Comparison of ENCODE assay signal across 12 mouse cellular contexts in genomic region chr4:155279054-155279453, GRCm38 (mm10). TPM values are rescaled to one million over a fixed set of nuclear protein-coding genes. Genes with fewer than 3 reads are reported as not detected.
A peak's percentile ranks its signal among the peaks of the same experiment; 100 is the strongest.
DNase-seq lines count a peak whose midpoint lies in the region; TF ChIP-seq lines count a peak whose summit lies in the region.
"Had no signal": no experiment of that assay in that cellular context is flagged by ENCODE, and none has a peak within 500 bp of the region (broad histone marks: within the 10 kb centered on the region; RNA-seq: fewer than 3 reads in every experiment).

No protein-coding gene starts in this region.

- no peaks in the 10 kb centered on the region for H3K9me3 ChIP-seq in limb, embryonic 10.5 days (replicated peaks)
- H3K9me3 ChIP-seq: lung, embryonic 15.5 days had no signal

- WGBS in cerebellum, adult 2 months = 79% methylated on average over 8 of the region's 8 CpGs
- WGBS in limb, embryonic 10.5 days = 81% methylated on average over 8 of the region's 8 CpGs

- no peaks in the 10 kb centered on the region for H3K27me3 ChIP-seq in cerebellum, adult 2 months (ENCODE audit: control insufficient read depth, insufficient read depth, low read length)
- no peaks in the 10 kb centered on the region for H3K27me3 ChIP-seq in limb, embryonic 10.5 days (ENCODE audit: low read depth, poor library complexity, severe bottlenecking)
- H3K27me3 ChIP-seq: lung, embryonic 15.5 days had no signal

- no peak overlapping the region for H3K4me3 ChIP-seq in cerebellum, adult 2 months (replicated peaks; ENCODE audit: insufficient read depth, low read depth, low read length)
- no peak overlapping the region for H3K4me3 ChIP-seq in left cerebral cortex, adult 2 months
- no peak overlapping the region for H3K4me3 ChIP-seq in limb, embryonic 10.5 days
- H3K4me3 ChIP-seq: lung, embryonic 15.5 days; myocyte had no signal

- no peaks in the 10 kb centered on the region for H3K36me3 ChIP-seq in limb, embryonic 10.5 days
- H3K36me3 ChIP-seq: lung, embryonic 15.5 days had no signal

- intact Hi-C loops in left cerebral cortex, adult 2 months (cut with DNase I) = no loop called here
- intact Hi-C loops in left cerebral cortex, postnatal 14 days (cut with DNase I) = no loop called here

- peak; percentile 39; the same call in 1 of the 2 replicates for TF ChIP-seq CTCF in cerebellum, adult 2 months (IDR thresholded peaks at IDR 0.05; ENCODE audit: borderline replicate concordance, insufficient read depth, low read depth, low read length)
- TF ChIP-seq CTCF in left cerebral cortex, adult 2 months (IDR thresholded peaks at IDR 0.05) = peak; percentile 27

- no peak overlapping the region for H3K27ac ChIP-seq in cerebellum, adult 2 months (ENCODE audit: insufficient read depth, low read length)
- H3K27ac ChIP-seq in left cerebral cortex, adult 2 months = no peak overlapping the region
- H3K27ac ChIP-seq in limb, embryonic 10.5 days = peak overlapping the region; percentile 83
- H3K27ac ChIP-seq: lung, embryonic 15.5 days had no signal

- TF ChIP-seq POLR2A in cerebellum, adult 2 months (IDR thresholded peaks at IDR 0.05; ENCODE audit: borderline replicate concordance, insufficient read depth, low read length) = no peak

- peaks cover 61% of the 10 kb centered on the region for H3K4me1 ChIP-seq in cerebellum, adult 2 months (ENCODE audit: control insufficient read depth, insufficient read depth, low read length)
- H3K4me1 ChIP-seq in limb, embryonic 10.5 days = peaks cover 77% of the 10 kb centered on the region

- DNase-seq in cerebellum, adult 2 months = no peak
- DNase-seq in cerebellum, postnatal 25 days = no peak
- no peak for DNase-seq in left cerebral cortex, adult 2 months (ENCODE audit: extremely low spot score in 1 of 2, low spot score in 2 of 2)
- DNase-seq in left cerebral cortex, postnatal 14 days (ENCODE audit: low spot score in 2 of 2) = no peak
- DNase-seq in R1 (ENCODE audit: low read depth, low spot score) = peak; percentile 61
- DNase-seq in limb, embryonic 10.5 days (ENCODE audit: low spot score) = peak; percentile 46
- no peak for DNase-seq in cerebellum, postnatal 10 days
- DNase-seq in frontal cortex, postnatal 36 days (ENCODE audit: low spot score in 2 of 2) = no peak
- DNase-seq: kidney, postnatal 25 days; thymus, adult 18-20 months had no signal

RNA-seq across cellular contexts. Expression of gene Faap20, which starts 29.5 kb away (rescaled TPM):
- polyA plus RNA-seq in cerebellum, adult 2 months (2012; rRNA removed) = 94.5 and 109 TPM in 2 replicates
- total RNA-seq in left cerebral cortex, adult 2 months (2021) = 10 to 100 TPM; 25.9 to 28.8 TPM
- 10 to 100 TPM; 22.6 to 27.0 TPM for total RNA-seq in left cerebral cortex, postnatal 14 days (2021)
- polyA plus RNA-seq in limb, embryonic 10.5 days (2016; fragmentation: Nextera tagmentation; extraction: Ambion mirVana) = 104 and 107 TPM in 2 replicates

RNA-seq across cellular contexts. Expression of gene Ski, which starts 56.7 kb away (rescaled TPM):
- 87.2 and 106 TPM in 2 replicates for polyA plus RNA-seq in cerebellum, adult 2 months (2012; rRNA removed)
- total RNA-seq in left cerebral cortex, adult 2 months (2021) = 100 to 1,000 TPM; 113 to 119 TPM
- total RNA-seq in left cerebral cortex, postnatal 14 days (2021) = 100 to 1,000 TPM; 110 to 111 TPM
- polyA plus RNA-seq in limb, embryonic 10.5 days (2016; fragmentation: Nextera tagmentation; extraction: Ambion mirVana) = 9.6 and 10.6 TPM in 2 replicates

Comparison
In these comparisons a context has a peak if more than half of its experiments do, and no peak if none do; other contexts are left out.
1. DNase-seq: peak in R1 (single experiment) and limb, embryonic 10.5 days (single experiment); none in cerebellum, adult 2 months (0 of 2), cerebellum, postnatal 25 days (0 of 2), left cerebral cortex, adult 2 months (0 of 2), left cerebral cortex, postnatal 14 days (0 of 2), cerebellum, postnatal 10 days (0 of 2) and frontal cortex, postnatal 36 days (0 of 2).